Comparison of ENCODE assay signal across 8 mouse cellular contexts in genomic region chr3:106684830-106685229, GRCm38 (mm10). TPM values are rescaled to one million over a fixed set of nuclear protein-coding genes. Genes with fewer than 3 reads are reported as not detected.
A peak's percentile ranks its signal among the peaks of the same experiment; 100 is the strongest.
DNase-seq lines count a peak whose midpoint lies in the region; ATAC-seq and TF ChIP-seq lines count a peak whose summit lies in the region.

Gene Lrif1, plus strand, starts transcription at chr3:106684987.

- H3K4me2 ChIP-seq in heart, embryonic 11.5 days: peak within 1 kb of the TSS; percentile 64
- peak within 1 kb of the TSS; percentile 60 for H3K4me2 ChIP-seq in kidney, embryonic 15.5 days
- H3K4me2 ChIP-seq in limb, embryonic 15.5 days: peak within 1 kb of the TSS; percentile 60
- peak within 1 kb of the TSS; percentile 50 for H3K4me2 ChIP-seq in midbrain, postnatal 0 days (ENCODE audit: low read depth, low read length, poor library complexity, severe bottlenecking)

- peak within 1 kb of the TSS; percentile 59 for H3K4me3 ChIP-seq in bone marrow, adult 2 months (replicated peaks; ENCODE audit: control insufficient read depth, low read depth, low read length)
- H3K4me3 ChIP-seq in heart, embryonic 11.5 days (ENCODE audit: low read depth, low read length): peak within 1 kb of the TSS; percentile 51
- peak within 1 kb of the TSS; percentile 55 for H3K4me3 ChIP-seq in kidney, embryonic 15.5 days (replicated peaks)
- peak within 1 kb of the TSS; percentile 51 for H3K4me3 ChIP-seq in limb, embryonic 15.5 days
- peak within 1 kb of the TSS; percentile 63 for H3K4me3 ChIP-seq in midbrain, postnatal 0 days (ENCODE audit: low read depth, low read length)

- TF ChIP-seq CTCF in bone marrow, adult 2 months (IDR thresholded peaks at IDR 0.05; ENCODE audit: control insufficient read depth, insufficient read depth, low read length): no peak
- TF ChIP-seq CTCF in midbrain, postnatal 0 days (IDR thresholded peaks at IDR 0.05): no peak; the same call in 1 of the 2 replicates

- no peaks in the 10 kb centered on the region for H3K4me1 ChIP-seq in bone marrow, adult 2 months (ENCODE audit: control insufficient read depth, insufficient read depth, low read length)
- no peaks in the 10 kb centered on the region for H3K4me1 ChIP-seq in heart, embryonic 11.5 days (ENCODE audit: control insufficient read depth, insufficient read depth, low read length)
- H3K4me1 ChIP-seq in kidney, embryonic 15.5 days: no peaks in the 10 kb centered on the region
- no peaks in the 10 kb centered on the region for H3K4me1 ChIP-seq in limb, embryonic 15.5 days
- H3K4me1 ChIP-seq in midbrain, postnatal 0 days (ENCODE audit: insufficient read depth, low read length): no peaks in the 10 kb centered on the region

- no peak within 1 kb of the TSS for H3K27ac ChIP-seq in bone marrow, adult 2 months (ENCODE audit: control insufficient read depth, insufficient read depth, low read depth, low read length, poor library complexity)
- H3K27ac ChIP-seq in heart, embryonic 11.5 days (ENCODE audit: low read depth, low read length): peak within 1 kb of the TSS; percentile 3; the same call in 1 of the 2 replicates
- peak within 1 kb of the TSS; percentile 56; the same call in 1 of the 2 replicates for H3K27ac ChIP-seq in kidney, embryonic 15.5 days
- H3K27ac ChIP-seq in limb, embryonic 15.5 days: peak within 1 kb of the TSS; percentile 54; the same call in 1 of the 2 replicates
- H3K27ac ChIP-seq in midbrain, postnatal 0 days (ENCODE audit: low read depth, low read length): peak within 1 kb of the TSS; percentile 96

- TF ChIP-seq POLR2A in bone marrow, adult 2 months (IDR thresholded peaks at IDR 0.05; ENCODE audit: borderline replicate concordance, control insufficient read depth, low read depth, low read length): no peak

- 1% methylated on average over 20 of the region's 20 CpGs for WGBS in bone marrow, adult 2 months
- WGBS in heart, embryonic 11.5 days (ENCODE audit: insufficient replicate concordance): 1% methylated on average over 20 of the region's 20 CpGs
- WGBS in kidney, embryonic 15.5 days: under 1% methylated on average over 20 of the region's 20 CpGs
- WGBS in limb, embryonic 15.5 days: under 1% methylated on average over 20 of the region's 20 CpGs
- under 1% methylated on average over 20 of the region's 20 CpGs for WGBS in midbrain, postnatal 0 days

- no peaks in the 10 kb centered on the region for H3K27me3 ChIP-seq in heart, embryonic 11.5 days (ENCODE audit: control insufficient read depth, insufficient read depth, low read length)
- no peaks in the 10 kb centered on the region for H3K27me3 ChIP-seq in kidney, embryonic 15.5 days
- H3K27me3 ChIP-seq in limb, embryonic 15.5 days: no peaks in the 10 kb centered on the region
- H3K27me3 ChIP-seq in midbrain, postnatal 0 days (ENCODE audit: insufficient read depth, low read length): no peaks in the 10 kb centered on the region

- H3K9me3 ChIP-seq in heart, embryonic 11.5 days (replicated peaks; ENCODE audit: control insufficient read depth, low read length): no peaks in the 10 kb centered on the region
- H3K9me3 ChIP-seq in kidney, embryonic 15.5 days (replicated peaks): 0 out of 2 replicates have a peak, but pooled peaks cover 6% of the 10 kb centered on the region
- no peaks in the 10 kb centered on the region for H3K9me3 ChIP-seq in limb, embryonic 15.5 days
- H3K9me3 ChIP-seq in midbrain, postnatal 0 days (ENCODE audit: low read length): peaks cover under 1% of the 10 kb centered on the region; the same call in 1 of the 2 replicates

- H3K9ac ChIP-seq in heart, embryonic 11.5 days (ENCODE audit: low read depth, low read length): peak within 1 kb of the TSS; percentile 70
- peak within 1 kb of the TSS; percentile 57 for H3K9ac ChIP-seq in kidney, embryonic 15.5 days
- H3K9ac ChIP-seq in limb, embryonic 15.5 days: peak within 1 kb of the TSS; percentile 42; the same call in 1 of the 2 replicates
- peak within 1 kb of the TSS; percentile 90 for H3K9ac ChIP-seq in midbrain, postnatal 0 days (replicated peaks; ENCODE audit: low read length, poor library complexity, severe bottlenecking)

- no peaks in the 10 kb centered on the region for H3K36me3 ChIP-seq in heart, embryonic 11.5 days (ENCODE audit: control insufficient read depth, insufficient read depth, low read length)
- H3K36me3 ChIP-seq in kidney, embryonic 15.5 days: no peaks in the 10 kb centered on the region
- H3K36me3 ChIP-seq in limb, embryonic 15.5 days: no peaks in the 10 kb centered on the region
- no peaks in the 10 kb centered on the region for H3K36me3 ChIP-seq in midbrain, postnatal 0 days (ENCODE audit: insufficient read depth, low read length)

- peak; percentile 75 for DNase-seq in A20 (ENCODE audit: low read depth, low spot score)
- peak; percentile 95 for DNase-seq in midbrain, postnatal 0 days (ENCODE audit: low spot score)
- DNase-seq in spleen, postnatal 10 days (ENCODE audit: low spot score in 2 of 2): peak; percentile 9 to 65

- no peak for ATAC-seq in erythroblast, adult 5-6 weeks (replicated peaks; ENCODE audit: low FRiP score, poor library complexity, severe bottlenecking)
- ATAC-seq in heart, embryonic 11.5 days (replicated peaks; ENCODE audit: insufficient number of reproducible peaks, low FRiP score, low TSS enrichment): peak; percentile 84
- peak; percentile 99 for ATAC-seq in kidney, embryonic 15.5 days (replicated peaks; ENCODE audit: low FRiP score)
- peak; percentile 86; the same call in 1 of the 2 replicates for ATAC-seq in limb, embryonic 15.5 days (ENCODE audit: insufficient number of reproducible peaks, low FRiP score, low TSS enrichment, low read depth)
- ATAC-seq in midbrain, postnatal 0 days (ENCODE audit: low FRiP score): peak; percentile 100

RNA-seq across cellular contexts. Expression of gene Lrif1, which starts in this region (rescaled TPM):
- 5.6 and 12.8 TPM in 2 replicates for polyA plus RNA-seq in bone marrow, adult 2 months (2011; ENCODE audit: insufficient read depth, insufficient read length, low replicate concordance, missing spikeins)
- total RNA-seq in erythroblast, adult 5-6 weeks (2015; ENCODE audit: low replicate concordance): 12.3 and 17.8 TPM in 2 replicates
- total RNA-seq in erythroblast, adult 5-6 weeks (2017; ENCODE audit: low replicate concordance): 12.3 and 19.3 TPM in 2 replicates
- polyA plus RNA-seq in heart, embryonic 11.5 days (2014; fragmentation: Nextera tagmentation; extraction: Ambion mirVana): 16.0 and 19.3 TPM in 2 replicates
- 14.6 and 18.3 TPM in 2 replicates for polyA plus RNA-seq in kidney, embryonic 15.5 days (2015; fragmentation: Nextera tagmentation; extraction: Ambion mirVana)
- polyA plus RNA-seq in limb, embryonic 15.5 days (2015; fragmentation: Nextera tagmentation; extraction: Ambion mirVana): 13.1 and 13.3 TPM in 2 replicates
- total RNA-seq in midbrain, postnatal 0 days (2014; rRNA removed): 17.2 and 22.8 TPM in 2 replicates
- 17.0 and 18.1 TPM in 2 replicates for polyA plus RNA-seq in midbrain, postnatal 0 days (2015; fragmentation: Nextera tagmentation; extraction: Ambion mirVana)

Comparison
In these comparisons a context has a peak if more than half of its experiments do, and no peak if none do; other contexts are left out.
1. DNase-seq: peak in every context shown above with its lines; median percentile 95 in midbrain, postnatal 0 days; 75 in A20; 37 in spleen, postnatal 10 days.